Mouse (Mus musculus) stomach, postnatal 0 days (tissue): ENCODE data around the gene Fxyd2. TPM values are rescaled to one million over a fixed set of nuclear protein-coding genes. Genes with fewer than 3 reads are reported as not detected.

Experiments
- ATAC-seq: fragments of 200-750 bp; cut with Nextera tagmentation; 2 replicates; pipeline ENCODE4 v1.8.0; 2017; ENCODE audit not compliant: low FRiP score, low TSS enrichment
- DNase-seq: peaks from one replicate; pipeline ENCODE4 v3.0.0-alpha.2; 2016; ENCODE audit warnings: low spot score
- H3K27ac ChIP-seq: fragments of 300-500 bp; sonication (generic); replicated peaks from 2 replicates; pipeline ENCODE4 v1.5.1; 2014; ENCODE audit warnings: mild to moderate bottlenecking, control low read depth
- H3K27me3 ChIP-seq: fragments of 300-500 bp; sonication (generic); 2 replicates; pipeline ENCODE4 v1.6.1; 2014; ENCODE audit warnings: low read length; ENCODE audit not compliant: control insufficient read depth, insufficient read depth
- H3K36me3 ChIP-seq: fragments of 300-500 bp; sonication (generic); 2 replicates; pipeline ENCODE4 v1.6.1; 2014; ENCODE audit warnings: low read length, mixed read lengths; ENCODE audit not compliant: control insufficient read depth, insufficient read depth
- H3K4me1 ChIP-seq: fragments of 300-500 bp; sonication (generic); replicated peaks from 2 replicates; pipeline ENCODE4 v1.6.1; 2014; ENCODE audit warnings: antibody characterized with exemption; ENCODE audit not compliant: control insufficient read depth, insufficient read depth
- H3K4me2 ChIP-seq: fragments of 300-500 bp; sonication (generic); replicated peaks from 2 replicates; pipeline ENCODE4 v1.6.1; 2014; ENCODE audit warnings: low read depth, mild to moderate bottlenecking, control low read depth, moderate library complexity
- H3K4me3 ChIP-seq: fragments of 300-500 bp; sonication (generic); 2 replicates; pipeline ENCODE4 v1.5.1; 2014; ENCODE audit warnings: low read depth, low read length, control low read depth
- H3K9ac ChIP-seq: fragments of 300-500 bp; sonication (generic); 2 replicates; pipeline ENCODE4 v1.6.1; 2014; ENCODE audit warnings: mild to moderate bottlenecking, low read length, control low read depth, mixed read lengths
- H3K9me3 ChIP-seq: fragments of 300-500 bp; sonication (generic); 2 replicates; pipeline ENCODE4 v1.6.1; 2016; ENCODE audit warnings: low read length; ENCODE audit not compliant: control insufficient read depth
- CTCF ChIP-seq: IDR thresholded peaks from 2 replicates; pipeline ENCODE4 v1.5.1; 2016; ENCODE audit warnings: antibody characterized with exemption, low read depth, mild to moderate bottlenecking, moderate library complexity
- EP300 ChIP-seq: optimal IDR thresholded peaks from 2 replicates; pipeline ENCODE3; 2016; ENCODE audit warnings: antibody characterized with exemption
- WGBS: fragments of 180-500 bp; shearing (Covaris S2); extraction: QIAGEN DNeasy Blood & Tissue Kit; methylation state at CpG from one replicate; pipeline ENCODE4 v1.1.7; 2014; 5-methylcytosine and 5-hydroxymethylcytosine counted together
- polyA plus RNA-seq: library from polyadenylated mRNA; unstranded; fragments of >200 nt; fragmentation: Nextera tagmentation; extraction: Ambion mirVana; gene quantifications from 2 replicates; pipeline ENCODE4 v1.2.1, GENCODE M21; 2015

The Fxyd2 gene
- polyA plus RNA-seq, 1 experiment from 2014 or later = 2.2 TPM

- H3K9ac ChIP-seq = no peak overlapping the region
- DNase-seq (peak; percentile 77), ATAC-seq (peak; percentile 53)
- peak overlapping the region; percentile 44 for H3K4me2 ChIP-seq
- TF ChIP-seq CTCF = peak; percentile 94
- no peak for TF ChIP-seq EP300
- no peak overlapping the region for H3K27ac ChIP-seq
- peak overlapping the region; percentile 18 for H3K4me3 ChIP-seq
- H3K4me1 ChIP-seq = no peaks in the 10 kb centered on the region
- no peaks in the 10 kb centered on the region for H3K27me3 ChIP-seq
- no peaks in the 10 kb centered on the region for H3K9me3 ChIP-seq
- WGBS = 36% methylated on average over 33 of the region's 33 CpGs
- H3K36me3 ChIP-seq = no peaks in the 10 kb centered on the region
Measured at GRCm38 (mm10) chr9:45407706-45408675, 8.5 kb downstream of the Fxyd2 start.

GRCm38 (mm10) chr9:45410193-45410592 is 10.7 kb downstream of the Fxyd2 start:
- H3K27me3 ChIP-seq = no peaks in the 10 kb centered on the region
- 78% methylated on average over 5 of the region's 5 CpGs for WGBS

GRCm38 (mm10) chr9:45410614-45411013 is 11.1 kb downstream of the Fxyd2 start:
- no peaks in the 10 kb centered on the region for H3K27me3 ChIP-seq
- ATAC-seq = no peak
- no peak overlapping the region for H3K27ac ChIP-seq
- 72% methylated on average over 2 of the region's 2 CpGs for WGBS
- H3K4me3 ChIP-seq = no peak overlapping the region
- DNase-seq = no peak
- no peaks in the 10 kb centered on the region for H3K9me3 ChIP-seq
- no peak overlapping the region for H3K9ac ChIP-seq
- no peak for TF ChIP-seq CTCF
- no peak for TF ChIP-seq EP300
- no peak overlapping the region for H3K4me2 ChIP-seq
- no peaks in the 10 kb centered on the region for H3K36me3 ChIP-seq
- no peaks in the 10 kb centered on the region for H3K4me1 ChIP-seq

More at GRCm38 (mm10) chr9:45410193-45410592, 10.7 kb downstream of the Fxyd2 start:
- no peak for DNase-seq
- H3K9me3 ChIP-seq = no peaks in the 10 kb centered on the region
- H3K4me1 ChIP-seq = no peaks in the 10 kb centered on the region
- H3K27ac ChIP-seq = no peak overlapping the region
- ATAC-seq = no peak
- no peak overlapping the region for H3K4me2 ChIP-seq
- H3K4me3 ChIP-seq = no peak overlapping the region
- no peak overlapping the region for H3K9ac ChIP-seq
- H3K36me3 ChIP-seq = no peaks in the 10 kb centered on the region
- TF ChIP-seq EP300 (no peak), CTCF (no peak)

- no peaks in the 10 kb centered on the region for H3K36me3 ChIP-seq
- no peak overlapping the region for H3K4me3 ChIP-seq
- no peaks in the 10 kb centered on the region for H3K27me3 ChIP-seq
- no peak overlapping the region for H3K4me2 ChIP-seq
- H3K4me1 ChIP-seq = no peaks in the 10 kb centered on the region
- ATAC-seq = no peak
- no peak overlapping the region for H3K9ac ChIP-seq
- 73% methylated on average over 3 of the region's 3 CpGs for WGBS
- TF ChIP-seq CTCF (no peak), EP300 (no peak)
- no peaks in the 10 kb centered on the region for H3K9me3 ChIP-seq
- DNase-seq = no peak
- H3K27ac ChIP-seq = no peak overlapping the region
Measured at GRCm38 (mm10) chr9:45411111-45411510, 11.6 kb downstream of the Fxyd2 start.

- ATAC-seq (peak; percentile 22; the same call in 1 of the 2 replicates), DNase-seq (peak; percentile 24)
- TF ChIP-seq EP300 = no peak
- TF ChIP-seq CTCF = peak; percentile 81
- Histone ChIP-seq H3K4me2 (peak overlapping the region; percentile 39), H3K4me1 (no peaks in the 10 kb centered on the region), H3K27ac (no peak overlapping the region), H3K4me3 (no peak overlapping the region), H3K9ac (no peak overlapping the region), H3K9me3 (no peaks in the 10 kb centered on the region), H3K27me3 (no peaks in the 10 kb centered on the region), H3K36me3 (no peaks in the 10 kb centered on the region)
- 17% methylated on average over 7 of the region's 7 CpGs for WGBS
Measured at GRCm38 (mm10) chr9:45411803-45412202, 12.3 kb downstream of the Fxyd2 start.

- Histone ChIP-seq H3K9ac (no peak overlapping the region), H3K27me3 (no peaks in the 10 kb centered on the region), H3K4me3 (no peak overlapping the region), H3K4me1 (no peaks in the 10 kb centered on the region), H3K36me3 (no peaks in the 10 kb centered on the region), H3K27ac (no peak overlapping the region), H3K4me2 (peak overlapping the region; percentile 39), H3K9me3 (no peaks in the 10 kb centered on the region)
- ATAC-seq = peak; percentile 33
- no peak for TF ChIP-seq EP300
- peak; percentile 89 for TF ChIP-seq CTCF
- DNase-seq = peak; percentile 89
- 5% methylated on average over 10 of the region's 10 CpGs for WGBS
Measured at GRCm38 (mm10) chr9:45412287-45412686, 12.8 kb downstream of the Fxyd2 start.
